In the genomic region with DNA sequence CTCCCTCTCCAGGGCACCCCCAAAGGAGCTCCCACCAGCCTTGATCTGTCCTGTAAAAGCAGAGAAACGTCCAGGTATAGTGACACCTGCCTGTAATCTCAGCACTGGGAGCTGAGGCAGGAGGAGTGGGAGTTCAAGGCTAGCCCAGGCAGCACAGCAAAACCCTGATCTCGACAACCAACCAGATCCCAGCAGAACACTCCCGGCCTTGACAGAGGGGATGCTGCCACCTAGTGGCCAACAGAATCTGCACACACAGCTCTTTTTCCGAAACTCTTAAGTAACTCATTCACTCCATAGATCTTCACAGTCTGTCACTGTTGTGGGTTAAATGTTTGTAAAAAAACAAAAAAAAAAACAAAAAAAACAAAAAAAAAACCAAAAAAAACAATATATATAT, we compare ENCODE assay signal across 8 mouse cellular contexts. TPM values are rescaled to one million over a fixed set of nuclear protein-coding genes. Genes with fewer than 3 reads are reported as not detected.
DNase-seq lines count a peak whose midpoint lies in the region; ATAC-seq and TF ChIP-seq lines count a peak whose summit lies in the region.

No protein-coding gene starts in this region.

- no peak overlapping the region for H3K27ac ChIP-seq in bone marrow macrophage, adult 2 months (ENCODE audit: insufficient read depth, low read depth, low read length)
- no peak overlapping the region for H3K27ac ChIP-seq in embryonic fibroblast, embryonic 13.5 days (ENCODE audit: insufficient read depth, low read length)
- H3K27ac ChIP-seq in heart, embryonic 11.5 days (ENCODE audit: low read depth, low read length): no peak overlapping the region
- no peak overlapping the region for H3K27ac ChIP-seq in olfactory bulb, adult 2 months (ENCODE audit: insufficient read depth, low read depth, low read length)

- H3K4me3 ChIP-seq in bone marrow macrophage, adult 2 months (ENCODE audit: insufficient read depth, low read length): no peak overlapping the region
- no peak overlapping the region for H3K4me3 ChIP-seq in embryonic fibroblast, embryonic 13.5 days (ENCODE audit: insufficient read depth, low read length)
- H3K4me3 ChIP-seq in heart, embryonic 11.5 days (ENCODE audit: low read depth, low read length): no peak overlapping the region
- H3K4me3 ChIP-seq in olfactory bulb, adult 2 months (ENCODE audit: insufficient read depth, low read depth, low read length): no peak overlapping the region

- TF ChIP-seq CTCF in bone marrow macrophage, adult 2 months (IDR thresholded peaks at IDR 0.05; ENCODE audit: low read depth, low read length): peak; percentile 67
- TF ChIP-seq CTCF in embryonic fibroblast, embryonic 13.5 days (IDR thresholded peaks at IDR 0.05; ENCODE audit: borderline replicate concordance, insufficient read depth, low read length): peak; percentile 83
- peak; percentile 59 for TF ChIP-seq CTCF in olfactory bulb, adult 2 months (IDR thresholded peaks at IDR 0.05; ENCODE audit: insufficient read depth, low read depth, low read length)

- H3K4me2 ChIP-seq in heart, embryonic 11.5 days: no peak overlapping the region

- peaks cover 2% of the 10 kb centered on the region; the same call in 1 of the 2 replicates for H3K27me3 ChIP-seq in heart, embryonic 11.5 days (ENCODE audit: control insufficient read depth, insufficient read depth, low read length)

- H3K36me3 ChIP-seq in heart, embryonic 11.5 days (ENCODE audit: control insufficient read depth, insufficient read depth, low read length): no peaks in the 10 kb centered on the region

- peaks cover 7% of the 10 kb centered on the region for H3K4me1 ChIP-seq in bone marrow macrophage, adult 2 months (ENCODE audit: control insufficient read depth, insufficient read depth, low read length)
- no peaks in the 10 kb centered on the region for H3K4me1 ChIP-seq in embryonic fibroblast, embryonic 13.5 days (ENCODE audit: control insufficient read depth, insufficient read depth, low read length)
- no peaks in the 10 kb centered on the region for H3K4me1 ChIP-seq in heart, embryonic 11.5 days (ENCODE audit: control insufficient read depth, insufficient read depth, low read length)
- H3K4me1 ChIP-seq in olfactory bulb, adult 2 months (ENCODE audit: control insufficient read depth, insufficient read depth, low read length): no peaks in the 10 kb centered on the region

- 0 out of 2 replicates have a peak, but pooled peaks have one; percentile 22 for ATAC-seq in heart, embryonic 11.5 days (replicated peaks; ENCODE audit: insufficient number of reproducible peaks, low FRiP score, low TSS enrichment)

- DNase-seq in CD8-positive naive resting alpha-beta T cell, adult 2 months (ENCODE audit: low read depth in 2 of 2, low spot score in 2 of 2): peak; percentile 63 to 74
- DNase-seq in kidney, postnatal 25 days: peak; percentile 86 to 90
- peak; percentile 70 to 74 for DNase-seq in lung, adult 18-20 months
- peak; percentile 44 for DNase-seq in testis, postnatal 14 days (ENCODE audit: low spot score)

- H3K9me3 ChIP-seq in heart, embryonic 11.5 days (replicated peaks; ENCODE audit: control insufficient read depth, low read length): no peaks in the 10 kb centered on the region

- no peak overlapping the region for H3K9ac ChIP-seq in heart, embryonic 11.5 days (ENCODE audit: low read depth, low read length)

- TF ChIP-seq POLR2A in bone marrow macrophage, adult 2 months (IDR thresholded peaks at IDR 0.05; ENCODE audit: borderline replicate concordance, low read depth, low read length): no peak
- TF ChIP-seq POLR2A in embryonic fibroblast, embryonic 13.5 days (IDR thresholded peaks at IDR 0.05; ENCODE audit: low read depth, low read length): no peak
- no peak for TF ChIP-seq POLR2A in olfactory bulb, adult 2 months (IDR thresholded peaks at IDR 0.05; ENCODE audit: insufficient read depth, low read depth, low read length)

- WGBS in heart, embryonic 11.5 days (ENCODE audit: insufficient replicate concordance): 8% methylated on average over 4 of the region's 4 CpGs
- WGBS in olfactory bulb, adult 2 months: 4% methylated on average over 4 of the region's 4 CpGs

RNA-seq across cellular contexts. Expression of a gene that starts 12.2 kb away (rescaled TPM):
- not detected in 2 replicates for polyA plus RNA-seq in bone marrow macrophage, adult 2 months (2012; ENCODE audit: insufficient read depth, insufficient read length, missing spikeins)
- polyA plus RNA-seq in embryonic fibroblast, embryonic 13.5 days (2011; ENCODE audit: insufficient read length, low read depth, missing spikeins): 0.08 and 0.09 TPM in 2 replicates
- 4.5 TPM in 2 replicates for polyA plus RNA-seq in heart, embryonic 11.5 days (2014; fragmentation: Nextera tagmentation; extraction: Ambion mirVana)
- polyA plus RNA-seq in olfactory bulb, adult 2 months (2012; ENCODE audit: insufficient read depth, insufficient read length, low replicate concordance, missing spikeins): 72.6 TPM in 1 of 2 replicates, not detected in the other

RNA-seq across cellular contexts. Expression of a gene that starts 28.3 kb away (rescaled TPM):
- polyA plus RNA-seq in bone marrow macrophage, adult 2 months (2012; ENCODE audit: insufficient read depth, insufficient read length, missing spikeins): 8.4 and 9.4 TPM in 2 replicates
- 4.3 and 5.6 TPM in 2 replicates for polyA plus RNA-seq in embryonic fibroblast, embryonic 13.5 days (2011; ENCODE audit: insufficient read length, low read depth, missing spikeins)
- 8.7 and 8.8 TPM in 2 replicates for polyA plus RNA-seq in heart, embryonic 11.5 days (2014; fragmentation: Nextera tagmentation; extraction: Ambion mirVana)
- polyA plus RNA-seq in olfactory bulb, adult 2 months (2012; ENCODE audit: insufficient read depth, insufficient read length, low replicate concordance, missing spikeins): not detected in 2 replicates

RNA-seq across cellular contexts. Expression of a gene that starts 42.4 kb away (rescaled TPM):
- not detected in 2 replicates for polyA plus RNA-seq in bone marrow macrophage, adult 2 months (2012; ENCODE audit: insufficient read depth, insufficient read length, missing spikeins)
- not detected in 2 replicates for polyA plus RNA-seq in embryonic fibroblast, embryonic 13.5 days (2011; ENCODE audit: insufficient read length, low read depth, missing spikeins)
- polyA plus RNA-seq in heart, embryonic 11.5 days (2014; fragmentation: Nextera tagmentation; extraction: Ambion mirVana): 0.07 and 0.10 TPM in 2 replicates
- not detected in 2 replicates for polyA plus RNA-seq in olfactory bulb, adult 2 months (2012; ENCODE audit: insufficient read depth, insufficient read length, low replicate concordance, missing spikeins)
